ENCODE assay signal across 8 mouse cellular contexts in the genomic region with DNA sequence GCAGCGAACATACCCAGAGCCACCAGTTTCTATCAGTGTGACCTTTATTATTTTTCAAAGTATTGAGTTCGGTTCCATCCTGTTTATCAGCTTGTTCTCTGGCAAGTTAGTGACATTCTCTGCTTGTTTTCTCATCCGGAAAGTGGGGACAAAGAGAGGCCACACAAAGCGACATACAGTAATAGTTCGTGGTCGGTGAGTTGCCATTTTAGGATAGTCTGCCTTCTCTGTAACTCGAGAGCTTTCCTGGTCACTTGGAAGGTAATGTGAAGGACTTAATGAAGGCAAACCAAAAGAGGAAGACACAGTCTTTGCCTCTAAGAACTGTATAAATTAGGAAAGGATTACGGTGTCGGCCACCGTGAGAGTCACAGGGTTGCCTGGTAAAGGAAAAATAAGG.
DNase-seq lines count a peak whose midpoint lies in the region; ATAC-seq and TF ChIP-seq lines count a peak whose summit lies in the region.

No protein-coding gene starts in this region.

- H3K4me3 ChIP-seq in spleen, adult 2 months (ENCODE audit: extremely low read depth, insufficient read depth, insufficient read length), result peak overlapping the region; percentile 90
- peak overlapping the region; percentile 95 for H3K4me3 ChIP-seq in embryonic facial prominence, embryonic 13.5 days
- H3K4me3 ChIP-seq in intestine, embryonic 16.5 days (ENCODE audit: low read length), result peak overlapping the region; percentile 96
- peak overlapping the region; percentile 92 for H3K4me3 ChIP-seq in neural tube, embryonic 12.5 days

- H3K36me3 ChIP-seq in spleen, adult 2 months (ENCODE audit: control insufficient read depth, insufficient read depth, low read length), result peaks cover 5% of the 10 kb centered on the region
- peaks cover 5% of the 10 kb centered on the region; the same call in 1 of the 2 replicates for H3K36me3 ChIP-seq in embryonic facial prominence, embryonic 13.5 days
- 0 out of 2 replicates have a peak, but pooled peaks cover 3% of the 10 kb centered on the region for H3K36me3 ChIP-seq in intestine, embryonic 16.5 days (ENCODE audit: control insufficient read depth, insufficient read depth, low read length)
- peaks cover 10% of the 10 kb centered on the region for H3K36me3 ChIP-seq in neural tube, embryonic 12.5 days

- no peaks in the 10 kb centered on the region for H3K27me3 ChIP-seq in spleen, adult 2 months (ENCODE audit: control insufficient read depth, insufficient read depth, low read length)
- peaks cover 20% of the 10 kb centered on the region for H3K27me3 ChIP-seq in embryonic facial prominence, embryonic 13.5 days
- no peaks in the 10 kb centered on the region for H3K27me3 ChIP-seq in intestine, embryonic 16.5 days (replicated peaks; ENCODE audit: control insufficient read depth, insufficient read depth, low read length)
- no peaks in the 10 kb centered on the region for H3K27me3 ChIP-seq in neural tube, embryonic 12.5 days (replicated peaks)

- WGBS in spleen, adult 2 months, result 4% methylated on average over 10 of the region's 10 CpGs
- WGBS in embryonic facial prominence, embryonic 13.5 days, result 16% methylated on average over 10 of the region's 10 CpGs
- WGBS in intestine, embryonic 16.5 days, result 11% methylated on average over 10 of the region's 10 CpGs
- 13% methylated on average over 10 of the region's 10 CpGs for WGBS in neural tube, embryonic 12.5 days

- no peak for TF ChIP-seq CTCF in spleen, adult 2 months (IDR thresholded peaks at IDR 0.05; ENCODE audit: extremely low read depth, insufficient read depth, insufficient read length, insufficient replicate concordance)

- no peak for TF ChIP-seq POLR2A in spleen, adult 2 months (IDR thresholded peaks at IDR 0.05; ENCODE audit: low read depth, low read length)

- no peak for DNase-seq in spleen, adult 2 months (ENCODE audit: low read depth in 1 of 2, low spot score in 2 of 2)
- no peak for DNase-seq in spleen, adult 18-20 months
- no peak for DNase-seq in left cerebral cortex, postnatal 4 days
- no peak for DNase-seq in ovary, postnatal 36 days (ENCODE audit: low spot score)
- DNase-seq in left cerebral cortex, adult 11 months (ENCODE audit: low spot score), result no peak

- no peak for ATAC-seq in embryonic facial prominence, embryonic 13.5 days (ENCODE audit: insufficient number of reproducible peaks, insufficient read depth, low FRiP score, low TSS enrichment, low read depth)
- ATAC-seq in intestine, embryonic 16.5 days, result no peak
- ATAC-seq in neural tube, embryonic 12.5 days (ENCODE audit: low FRiP score, low read depth), result no peak

- H3K9ac ChIP-seq in embryonic facial prominence, embryonic 13.5 days, result peak overlapping the region; percentile 83; the same call in 1 of the 2 replicates
- H3K9ac ChIP-seq in intestine, embryonic 16.5 days (ENCODE audit: low read depth, low read length), result peak overlapping the region; percentile 86
- H3K9ac ChIP-seq in neural tube, embryonic 12.5 days, result peak overlapping the region; percentile 81

- no peak overlapping the region for H3K27ac ChIP-seq in spleen, adult 2 months (ENCODE audit: insufficient read depth, low read length)
- no peak overlapping the region for H3K27ac ChIP-seq in embryonic facial prominence, embryonic 13.5 days
- no peak overlapping the region for H3K27ac ChIP-seq in intestine, embryonic 16.5 days (ENCODE audit: low read length)
- no peak overlapping the region for H3K27ac ChIP-seq in neural tube, embryonic 12.5 days

- peak overlapping the region; percentile 91 for H3K4me2 ChIP-seq in embryonic facial prominence, embryonic 13.5 days
- peak overlapping the region; percentile 77 for H3K4me2 ChIP-seq in intestine, embryonic 16.5 days (ENCODE audit: low read depth, low read length)
- peak overlapping the region; percentile 88 for H3K4me2 ChIP-seq in neural tube, embryonic 12.5 days (replicated peaks)

- H3K9me3 ChIP-seq in embryonic facial prominence, embryonic 13.5 days, result no peaks in the 10 kb centered on the region
- no peaks in the 10 kb centered on the region for H3K9me3 ChIP-seq in intestine, embryonic 16.5 days (ENCODE audit: control insufficient read depth, low read length)
- H3K9me3 ChIP-seq in neural tube, embryonic 12.5 days, result no peaks in the 10 kb centered on the region

- peaks cover 9% of the 10 kb centered on the region; the same call in 1 of the 2 replicates for H3K4me1 ChIP-seq in spleen, adult 2 months (ENCODE audit: control insufficient read depth, insufficient read depth, insufficient read length)
- peaks cover 11% of the 10 kb centered on the region; the same call in 1 of the 2 replicates for H3K4me1 ChIP-seq in embryonic facial prominence, embryonic 13.5 days
- H3K4me1 ChIP-seq in intestine, embryonic 16.5 days (ENCODE audit: control insufficient read depth, insufficient read depth, low read length), result 0 out of 2 replicates have a peak, but pooled peaks cover 5% of the 10 kb centered on the region
- peaks cover 14% of the 10 kb centered on the region; the same call in 1 of the 2 replicates for H3K4me1 ChIP-seq in neural tube, embryonic 12.5 days

- intact Hi-C loops in left cerebral cortex, postnatal 4 days (cut with DNase I), result no loop called here
